Mouse (Mus musculus): ENCODE measurements around the gene Usp20.

GRCm38 (mm10) chr2:31067059-31067595, 85.0 kb downstream of the Usp20 start:
- TF ChIP-seq CTCF (IDR thresholded peaks at IDR 0.05; ENCODE audit: low read depth) (no peak), EP300 (IDR thresholded peaks at IDR 0.05; ENCODE audit: low read depth) (no peak)

Measured in heart, postnatal 0 days (tissue).